Mouse (Mus musculus) stomach, embryonic 14.5 days (tissue): Measurements from ENCODE around the gene Chid1. TPM values are rescaled to one million over a fixed set of nuclear protein-coding genes. Genes with fewer than 3 reads are reported as not detected.

Experiments used
- ATAC-seq: fragments of 200-750 bp; cut with Nextera tagmentation; 2 replicates; pipeline ENCODE4 v1.8.0; 2017; ENCODE audit warnings: low read depth, moderate TSS enrichment; ENCODE audit not compliant: insufficient number of reproducible peaks, insufficient read depth, low FRiP score
- H3K27ac ChIP-seq: fragments of 300-500 bp; sonication (generic); 2 replicates; pipeline ENCODE4 v1.5.1; 2014; ENCODE audit warnings: mild to moderate bottlenecking, low read length, moderate library complexity, mixed read lengths
- H3K27me3 ChIP-seq: fragments of 300-500 bp; sonication (generic); 2 replicates; pipeline ENCODE4 v1.6.1; 2014; ENCODE audit warnings: low read length, control low read depth, mixed read lengths; ENCODE audit not compliant: control insufficient read depth, insufficient read depth
- H3K36me3 ChIP-seq: fragments of 300-500 bp; sonication (generic); 2 replicates; pipeline ENCODE4 v1.6.1; 2014; ENCODE audit warnings: mild to moderate bottlenecking, control low read depth, low read length, moderate library complexity, mixed read lengths; ENCODE audit not compliant: control insufficient read depth, insufficient read depth
- H3K4me1 ChIP-seq: fragments of 300-500 bp; sonication (generic); 2 replicates; pipeline ENCODE4 v1.6.1; 2014; ENCODE audit warnings: low read length, control low read depth, mixed read lengths; ENCODE audit not compliant: control insufficient read depth, insufficient read depth
- H3K4me2 ChIP-seq: fragments of 300-500 bp; sonication (generic); replicated peaks from 2 replicates; pipeline ENCODE4 v1.6.1; 2014; ENCODE audit warnings: low read depth, low read length, control low read depth
- H3K4me3 ChIP-seq: fragments of 300-500 bp; sonication (generic); 2 replicates; pipeline ENCODE4 v1.5.1; 2014; ENCODE audit warnings: low read depth, low read length, control low read depth
- H3K9ac ChIP-seq: fragments of 300-500 bp; sonication (generic); replicated peaks from 2 replicates; pipeline ENCODE4 v1.6.1; 2014; ENCODE audit warnings: low read depth, mild to moderate bottlenecking, control low read depth, low read length, moderate library complexity, mixed read lengths
- H3K9me3 ChIP-seq: fragments of 300-500 bp; sonication (generic); 2 replicates; pipeline ENCODE4 v1.6.1; 2016; ENCODE audit warnings: low read depth, low read length, control low read depth; ENCODE audit not compliant: control insufficient read depth
- WGBS: fragments of 180-500 bp; shearing (Covaris S2); extraction: QIAGEN DNeasy Blood & Tissue Kit; methylation state at CpG from one replicate; pipeline ENCODE4 v1.1.7; 2014; 5-methylcytosine and 5-hydroxymethylcytosine counted together
- polyA plus RNA-seq: library from polyadenylated mRNA; unstranded; fragments of >200 nt; fragmentation: Nextera tagmentation; extraction: Ambion mirVana; gene quantifications from 2 replicates; pipeline ENCODE4 v1.2.1, GENCODE M21; 2014

The Chid1 gene
- polyA plus RNA-seq, 1 experiment from 2014 or later, result 37.4 TPM

DNA sequence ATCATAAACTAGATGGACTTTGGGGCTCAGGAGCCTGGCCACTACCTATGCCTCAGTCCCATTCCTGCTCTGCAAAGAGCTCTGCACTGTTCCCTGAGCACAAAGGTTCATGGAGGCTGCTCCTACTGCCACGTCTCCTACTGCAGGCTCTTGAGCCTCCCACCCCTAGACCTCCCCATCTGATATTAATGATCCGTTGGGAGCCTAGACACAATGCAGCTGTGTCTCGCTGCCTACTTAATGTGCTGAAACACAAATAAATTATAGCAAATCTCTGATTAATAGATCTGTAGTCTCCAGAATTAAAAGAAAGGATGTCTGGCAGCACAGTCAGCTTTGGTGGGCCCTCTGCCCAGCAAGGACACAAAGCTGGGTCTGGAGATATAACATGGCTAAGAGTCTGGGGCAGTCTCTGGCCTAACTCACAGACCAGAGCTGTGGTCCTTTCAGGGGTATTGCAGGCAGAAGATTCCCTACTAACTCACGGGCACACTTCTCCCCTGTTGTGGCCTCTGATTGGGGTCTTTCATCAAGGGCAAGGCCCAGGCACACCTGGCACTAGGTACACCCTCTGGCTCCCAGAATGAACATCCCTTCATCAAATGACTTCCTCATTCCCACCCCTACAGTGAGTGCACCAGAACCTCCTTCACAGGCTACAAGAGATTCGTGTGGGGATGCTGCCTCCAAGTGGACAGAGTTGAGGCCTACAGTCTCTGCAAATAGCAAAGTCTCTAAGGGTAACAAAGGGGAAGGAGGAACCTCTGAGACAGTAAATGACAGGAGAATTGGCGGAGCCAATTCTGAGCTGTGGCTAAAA is 14.7 kb downstream of the Chid1 start:
- Histone ChIP-seq H3K9me3 (no peaks in the 10 kb centered on the region), H3K4me1 (no peaks in the 10 kb centered on the region), H3K27ac (no peak overlapping the region), H3K4me2 (no peak overlapping the region), H3K4me3 (no peak overlapping the region), H3K27me3 (no peaks in the 10 kb centered on the region), H3K36me3 (peaks cover 14% of the 10 kb centered on the region; the same call in 1 of the 2 replicates), H3K9ac (no peak overlapping the region)
- peak; percentile 80; the same call in 1 of the 2 replicates for ATAC-seq
- WGBS, result 48% methylated on average over 6 of the region's 6 CpGs

- Histone ChIP-seq H3K36me3 (peaks cover 12% of the 10 kb centered on the region; the same call in 1 of the 2 replicates), H3K4me3 (no peak overlapping the region), H3K9ac (no peak overlapping the region), H3K27me3 (no peaks in the 10 kb centered on the region), H3K4me1 (no peaks in the 10 kb centered on the region), H3K9me3 (no peaks in the 10 kb centered on the region), H3K27ac (no peak overlapping the region), H3K4me2 (no peak overlapping the region)
- 83% methylated on average over 4 of the region's 4 CpGs for WGBS
- no peak for ATAC-seq
These were observed 15.4 kb downstream of the Chid1 start for GRCm38 (mm10) chr7:141524271-141524670.

- WGBS, result 51% methylated on average over 4 of the region's 4 CpGs
- Histone ChIP-seq H3K4me2 (no peak overlapping the region), H3K27me3 (no peaks in the 10 kb centered on the region), H3K27ac (no peak overlapping the region), H3K4me1 (no peaks in the 10 kb centered on the region), H3K36me3 (peaks cover 2% of the 10 kb centered on the region; the same call in 1 of the 2 replicates), H3K9ac (no peak overlapping the region), H3K4me3 (no peak overlapping the region), H3K9me3 (no peaks in the 10 kb centered on the region)
- ATAC-seq, result no peak
These were observed 16.6 kb downstream of the Chid1 start for GRCm38 (mm10) chr7:141523007-141523406.

GRCm38 (mm10) chr7:141519795-141520194 is 19.9 kb downstream of the Chid1 start:
- Histone ChIP-seq H3K4me3 (no peak overlapping the region), H3K4me2 (no peak overlapping the region), H3K9me3 (no peaks in the 10 kb centered on the region), H3K27me3 (no peaks in the 10 kb centered on the region), H3K4me1 (no peaks in the 10 kb centered on the region), H3K9ac (no peak overlapping the region), H3K27ac (no peak overlapping the region), H3K36me3 (peaks cover 3% of the 10 kb centered on the region; the same call in 1 of the 2 replicates)
- no peak for ATAC-seq
- 75% methylated on average over 1 of the region's 1 CpGs for WGBS

GRCm38 (mm10) chr7:141518926-141519325 is 20.7 kb downstream of the Chid1 start:
- Histone ChIP-seq H3K9ac (no peak overlapping the region), H3K9me3 (no peaks in the 10 kb centered on the region), H3K27ac (no peak overlapping the region), H3K4me2 (no peak overlapping the region), H3K27me3 (no peaks in the 10 kb centered on the region), H3K4me1 (no peaks in the 10 kb centered on the region), H3K36me3 (peaks cover 3% of the 10 kb centered on the region; the same call in 1 of the 2 replicates), H3K4me3 (no peak overlapping the region)
- no peak for ATAC-seq
- 75% methylated on average over 3 of the region's 3 CpGs for WGBS

DNA sequence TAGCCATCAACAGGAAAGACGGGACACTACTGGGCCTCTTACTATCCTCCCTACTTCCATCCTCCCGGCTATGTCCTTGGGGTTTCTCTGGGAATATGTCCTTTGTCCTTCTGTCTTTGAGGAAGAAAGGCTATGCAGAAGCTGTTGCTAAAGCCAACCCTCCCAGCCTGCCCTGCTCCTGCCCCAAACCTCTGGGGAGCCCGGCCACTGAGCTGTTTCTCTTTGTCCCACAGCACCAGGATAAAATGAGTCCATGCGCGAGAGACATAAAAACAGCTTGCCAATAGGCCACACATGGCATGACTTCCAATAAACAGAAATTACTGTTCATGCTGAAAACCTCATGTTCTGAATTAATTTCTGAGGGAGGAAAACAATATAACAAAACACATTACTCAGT is 21.4 kb downstream of the Chid1 start:
- H3K36me3 ChIP-seq, result peaks cover 3% of the 10 kb centered on the region; the same call in 1 of the 2 replicates
- H3K4me2 ChIP-seq, result no peak overlapping the region
- no peak overlapping the region for H3K9ac ChIP-seq
- no peaks in the 10 kb centered on the region for H3K4me1 ChIP-seq
- H3K27me3 ChIP-seq, result no peaks in the 10 kb centered on the region
- no peaks in the 10 kb centered on the region for H3K9me3 ChIP-seq
- WGBS, result 90% methylated on average over 5 of the region's 5 CpGs
- no peak for ATAC-seq
- H3K27ac ChIP-seq, result no peak overlapping the region
- no peak overlapping the region for H3K4me3 ChIP-seq

GRCm38 (mm10) chr7:141517638-141518037 is 22.0 kb downstream of the Chid1 start:
- no peaks in the 10 kb centered on the region for H3K27me3 ChIP-seq
- no peak for ATAC-seq
- no peak overlapping the region for H3K4me2 ChIP-seq
- H3K27ac ChIP-seq, result no peak overlapping the region
- no peak overlapping the region for H3K9ac ChIP-seq
- H3K9me3 ChIP-seq, result no peaks in the 10 kb centered on the region
- H3K4me1 ChIP-seq, result no peaks in the 10 kb centered on the region
- no peak overlapping the region for H3K4me3 ChIP-seq
- H3K36me3 ChIP-seq, result peaks cover 3% of the 10 kb centered on the region; the same call in 1 of the 2 replicates
- 82% methylated on average over 4 of the region's 4 CpGs for WGBS

DNA sequence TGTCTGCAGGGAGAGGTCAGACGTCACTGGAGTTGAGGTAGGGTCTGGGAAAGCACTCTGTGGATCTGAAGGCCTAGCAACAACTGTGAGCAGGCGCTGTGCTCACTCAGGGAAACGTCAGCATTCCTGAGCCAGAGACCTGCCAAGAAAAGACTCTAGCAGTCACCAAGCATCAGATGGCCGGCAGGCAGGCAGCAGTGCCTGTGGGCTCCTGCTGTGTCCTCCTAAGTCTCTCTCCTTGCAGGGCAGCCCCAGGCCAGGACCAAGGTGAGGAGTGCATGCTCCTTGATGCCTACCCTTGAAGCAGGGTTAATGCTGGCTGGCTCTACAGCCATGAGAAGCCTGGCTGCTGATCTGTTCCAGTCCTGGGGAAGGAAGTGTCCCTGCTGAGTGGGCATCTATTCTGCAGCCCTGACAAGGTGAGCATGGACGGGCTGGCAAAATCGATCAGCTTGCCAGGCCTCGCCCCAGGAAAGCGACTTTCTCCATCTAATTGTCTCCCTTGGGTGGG is 28.9 kb downstream of the Chid1 start:
- Histone ChIP-seq H3K36me3 (no peaks in the 10 kb centered on the region; the same call in 1 of the 2 replicates), H3K4me1 (no peaks in the 10 kb centered on the region), H3K27me3 (no peaks in the 10 kb centered on the region), H3K9me3 (no peaks in the 10 kb centered on the region), H3K4me3 (no peak overlapping the region), H3K27ac (no peak overlapping the region), H3K4me2 (no peak overlapping the region), H3K9ac (no peak overlapping the region)
- WGBS, result 76% methylated on average over 8 of the region's 8 CpGs
- no peak for ATAC-seq
